In genomic region chr8:94904450-94905175, GRCm38 (mm10) we compare ENCODE assay signal across 9 mouse cellular contexts. TPM values are rescaled to one million over a fixed set of nuclear protein-coding genes. Genes with fewer than 3 reads are reported as not detected.
DNase-seq lines count a peak whose midpoint lies in the region; ATAC-seq and TF ChIP-seq lines count a peak whose summit lies in the region.
"Had no signal": no experiment of that assay in that cellular context is flagged by ENCODE, and none has a peak within 500 bp of the region (broad histone marks: within the 10 kb centered on the region; RNA-seq: fewer than 3 reads in every experiment).

No protein-coding gene starts in this region.

- peak overlapping the region; percentile 46 for H3K4me3 ChIP-seq in gastrocnemius, adult 2 months
- no peak overlapping the region for H3K4me3 ChIP-seq in hindbrain, postnatal 0 days (ENCODE audit: low read length)
- no peak overlapping the region for H3K4me3 ChIP-seq in limb, embryonic 11.5 days (ENCODE audit: low read depth, low read length)
- no peak overlapping the region for H3K4me3 ChIP-seq in midbrain, embryonic 15.5 days
- H3K4me3 ChIP-seq: neural tube, embryonic 12.5 days had no signal

- peaks cover 15% of the 10 kb centered on the region for H3K4me1 ChIP-seq in hindbrain, postnatal 0 days (ENCODE audit: insufficient read depth, low read length)
- peaks cover 36% of the 10 kb centered on the region for H3K4me1 ChIP-seq in limb, embryonic 11.5 days (ENCODE audit: control insufficient read depth, insufficient read depth, low read length)
- H3K4me1 ChIP-seq in midbrain, embryonic 15.5 days: 0 out of 2 replicates have a peak, but pooled peaks cover 4% of the 10 kb centered on the region

- H3K27me3 ChIP-seq in hindbrain, postnatal 0 days (ENCODE audit: insufficient read depth, low read length): no peaks in the 10 kb centered on the region
- no peaks in the 10 kb centered on the region for H3K27me3 ChIP-seq in limb, embryonic 11.5 days (ENCODE audit: control insufficient read depth, insufficient read depth, low read length)
- H3K27me3 ChIP-seq in midbrain, embryonic 15.5 days (replicated peaks): no peaks in the 10 kb centered on the region
- H3K27me3 ChIP-seq: neural tube, embryonic 12.5 days had no signal

- no peak overlapping the region for H3K9ac ChIP-seq in hindbrain, postnatal 0 days (replicated peaks; ENCODE audit: low read length)
- no peak overlapping the region for H3K9ac ChIP-seq in limb, embryonic 11.5 days (ENCODE audit: low read length)
- no peak overlapping the region for H3K9ac ChIP-seq in midbrain, embryonic 15.5 days
- H3K9ac ChIP-seq: neural tube, embryonic 12.5 days had no signal

- peak overlapping the region; percentile 80 for H3K27ac ChIP-seq in gastrocnemius, adult 2 months
- no peak overlapping the region for H3K27ac ChIP-seq in hindbrain, postnatal 0 days
- peak overlapping the region; percentile 36; the same call in 1 of the 2 replicates for H3K27ac ChIP-seq in limb, embryonic 11.5 days (replicated peaks; ENCODE audit: low read depth, low read length)
- no peak overlapping the region for H3K27ac ChIP-seq in midbrain, embryonic 15.5 days
- H3K27ac ChIP-seq: neural tube, embryonic 12.5 days had no signal

- peak; percentile 78 for ATAC-seq in hindbrain, postnatal 0 days
- ATAC-seq in limb, embryonic 11.5 days (ENCODE audit: insufficient number of reproducible peaks, low FRiP score, low TSS enrichment, low read depth): no peak
- 0 out of 2 replicates have a peak, but pooled peaks have one; percentile 43 for ATAC-seq in midbrain, embryonic 15.5 days (replicated peaks)

- DNase-seq in retina, postnatal 1 day: peak; percentile 64
- no peak for DNase-seq in retina, embryonic 14.5 days (ENCODE audit: low spot score)
- peak; percentile 86 for DNase-seq in gastrocnemius, adult 2 months
- DNase-seq in hindbrain, postnatal 0 days (ENCODE audit: low spot score): peak; percentile 82
- no peak for DNase-seq in limb, embryonic 11.5 days (ENCODE audit: low spot score)
- DNase-seq in urinary bladder, postnatal 10 days (ENCODE audit: low spot score): peak; percentile 73
- no peak for DNase-seq in thymus, postnatal 4 days

- no peaks in the 10 kb centered on the region; the same call in 1 of the 2 replicates for H3K36me3 ChIP-seq in hindbrain, postnatal 0 days (ENCODE audit: insufficient read depth, low read length)
- peaks cover 13% of the 10 kb centered on the region for H3K36me3 ChIP-seq in limb, embryonic 11.5 days (ENCODE audit: control insufficient read depth, insufficient read depth, low read length)
- no peaks in the 10 kb centered on the region for H3K36me3 ChIP-seq in midbrain, embryonic 15.5 days (replicated peaks)
- H3K36me3 ChIP-seq: neural tube, embryonic 12.5 days had no signal

- intact Hi-C loops in gastrocnemius, adult 2 months (cut with DNase I): loop anchor here (1.0 to 10.0 kb wide), 2 partner anchors 29 to 200 kb away; no protein-coding TSS in a partner anchor

- H3K4me2 ChIP-seq in hindbrain, postnatal 0 days (ENCODE audit: low read depth, low read length): no peak overlapping the region
- H3K4me2 ChIP-seq in limb, embryonic 11.5 days (ENCODE audit: low read depth, severe bottlenecking): no peak overlapping the region
- H3K4me2 ChIP-seq in midbrain, embryonic 15.5 days: no peak overlapping the region
- H3K4me2 ChIP-seq: neural tube, embryonic 12.5 days had no signal

- H3K9me3 ChIP-seq in hindbrain, postnatal 0 days (ENCODE audit: low read length): no peaks in the 10 kb centered on the region
- no peaks in the 10 kb centered on the region for H3K9me3 ChIP-seq in limb, embryonic 11.5 days (ENCODE audit: control insufficient read depth, low read length)
- H3K9me3 ChIP-seq in midbrain, embryonic 15.5 days: no peaks in the 10 kb centered on the region
- H3K9me3 ChIP-seq: neural tube, embryonic 12.5 days had no signal

- no peak for TF ChIP-seq CTCF in gastrocnemius, adult 2 months (IDR thresholded peaks at IDR 0.05)
- TF ChIP-seq CTCF in hindbrain, postnatal 0 days (IDR thresholded peaks at IDR 0.05; ENCODE audit: low read depth): no peak

- 68% methylated on average over 12 of the region's 12 CpGs for WGBS in hindbrain, postnatal 0 days
- WGBS in limb, embryonic 11.5 days: 90% methylated on average over 12 of the region's 12 CpGs
- WGBS in midbrain, embryonic 15.5 days: 75% methylated on average over 12 of the region's 12 CpGs

RNA-seq across cellular contexts. Expression of gene Ccdc102a, which starts 13.3 kb away (rescaled TPM):
- 1 to 10 TPM; 3.0 to 3.8 TPM for total RNA-seq in gastrocnemius, adult 2 months (2021)
- total RNA-seq in hindbrain, postnatal 0 days (2014; rRNA removed): 7.8 and 12.8 TPM in 2 replicates
- polyA plus RNA-seq in hindbrain, postnatal 0 days (2015; fragmentation: Nextera tagmentation; extraction: Ambion mirVana): 5.5 and 6.1 TPM in 2 replicates
- polyA plus RNA-seq in limb, embryonic 11.5 days (2014; fragmentation: Nextera tagmentation; extraction: Ambion mirVana): 38.0 and 39.2 TPM in 2 replicates
- 4.9 and 6.0 TPM in 2 replicates for polyA plus RNA-seq in midbrain, embryonic 15.5 days (2015; fragmentation: Nextera tagmentation; extraction: Ambion mirVana)

RNA-seq across cellular contexts. Expression of gene Adgrg5, which starts 18.9 kb away (rescaled TPM):
- under 1 TPM in 1 of 2 experiments, not detected in 1; 0.28 TPM for total RNA-seq in gastrocnemius, adult 2 months (2021)
- total RNA-seq in hindbrain, postnatal 0 days (2014; rRNA removed): not detected in 2 replicates
- polyA plus RNA-seq in hindbrain, postnatal 0 days (2015; fragmentation: Nextera tagmentation; extraction: Ambion mirVana): 0.11 TPM in 1 of 2 replicates, not detected in the other
- 0.21 TPM in 1 of 2 replicates, not detected in the other for polyA plus RNA-seq in limb, embryonic 11.5 days (2014; fragmentation: Nextera tagmentation; extraction: Ambion mirVana)
- 0.05 TPM in 1 of 2 replicates, not detected in the other for polyA plus RNA-seq in midbrain, embryonic 15.5 days (2015; fragmentation: Nextera tagmentation; extraction: Ambion mirVana)

RNA-seq across cellular contexts. Expression of gene Dok4, which starts 28.5 kb away (rescaled TPM):
- total RNA-seq in gastrocnemius, adult 2 months (2021): 1 to 10 TPM; 2.7 to 6.1 TPM
- 121 and 127 TPM in 2 replicates for total RNA-seq in hindbrain, postnatal 0 days (2014; rRNA removed)
- 60.8 and 66.9 TPM in 2 replicates for polyA plus RNA-seq in hindbrain, postnatal 0 days (2015; fragmentation: Nextera tagmentation; extraction: Ambion mirVana)
- polyA plus RNA-seq in limb, embryonic 11.5 days (2014; fragmentation: Nextera tagmentation; extraction: Ambion mirVana): 14.6 and 16.4 TPM in 2 replicates
- polyA plus RNA-seq in midbrain, embryonic 15.5 days (2015; fragmentation: Nextera tagmentation; extraction: Ambion mirVana): 92.9 and 99.7 TPM in 2 replicates

RNA-seq across cellular contexts. Expression of gene Polr2c, which starts 47.4 kb away (rescaled TPM):
- total RNA-seq in gastrocnemius, adult 2 months (2021): 10 to 100 TPM; 47.3 to 49.8 TPM
- total RNA-seq in hindbrain, postnatal 0 days (2014; rRNA removed): 65.3 and 81.6 TPM in 2 replicates
- polyA plus RNA-seq in hindbrain, postnatal 0 days (2015; fragmentation: Nextera tagmentation; extraction: Ambion mirVana): 102 TPM in 2 replicates
- 178 and 189 TPM in 2 replicates for polyA plus RNA-seq in limb, embryonic 11.5 days (2014; fragmentation: Nextera tagmentation; extraction: Ambion mirVana)
- 117 and 122 TPM in 2 replicates for polyA plus RNA-seq in midbrain, embryonic 15.5 days (2015; fragmentation: Nextera tagmentation; extraction: Ambion mirVana)

Comparison
In these comparisons a context has a peak if more than half of its experiments do, and no peak if none do; other contexts are left out.
1. DNase-seq: peak in retina, postnatal 1 day (single experiment), gastrocnemius, adult 2 months (single experiment), hindbrain, postnatal 0 days (single experiment) and urinary bladder, postnatal 10 days (single experiment); none in retina, embryonic 14.5 days (single experiment), limb, embryonic 11.5 days (single experiment) and thymus, postnatal 4 days (single experiment).
2. H3K27ac ChIP-seq: peak in gastrocnemius, adult 2 months (single experiment) and limb, embryonic 11.5 days (single experiment); none in hindbrain, postnatal 0 days (single experiment) and midbrain, embryonic 15.5 days (single experiment).